8 mouse cellular contexts compared by ENCODE assay signal in the genomic region with DNA sequence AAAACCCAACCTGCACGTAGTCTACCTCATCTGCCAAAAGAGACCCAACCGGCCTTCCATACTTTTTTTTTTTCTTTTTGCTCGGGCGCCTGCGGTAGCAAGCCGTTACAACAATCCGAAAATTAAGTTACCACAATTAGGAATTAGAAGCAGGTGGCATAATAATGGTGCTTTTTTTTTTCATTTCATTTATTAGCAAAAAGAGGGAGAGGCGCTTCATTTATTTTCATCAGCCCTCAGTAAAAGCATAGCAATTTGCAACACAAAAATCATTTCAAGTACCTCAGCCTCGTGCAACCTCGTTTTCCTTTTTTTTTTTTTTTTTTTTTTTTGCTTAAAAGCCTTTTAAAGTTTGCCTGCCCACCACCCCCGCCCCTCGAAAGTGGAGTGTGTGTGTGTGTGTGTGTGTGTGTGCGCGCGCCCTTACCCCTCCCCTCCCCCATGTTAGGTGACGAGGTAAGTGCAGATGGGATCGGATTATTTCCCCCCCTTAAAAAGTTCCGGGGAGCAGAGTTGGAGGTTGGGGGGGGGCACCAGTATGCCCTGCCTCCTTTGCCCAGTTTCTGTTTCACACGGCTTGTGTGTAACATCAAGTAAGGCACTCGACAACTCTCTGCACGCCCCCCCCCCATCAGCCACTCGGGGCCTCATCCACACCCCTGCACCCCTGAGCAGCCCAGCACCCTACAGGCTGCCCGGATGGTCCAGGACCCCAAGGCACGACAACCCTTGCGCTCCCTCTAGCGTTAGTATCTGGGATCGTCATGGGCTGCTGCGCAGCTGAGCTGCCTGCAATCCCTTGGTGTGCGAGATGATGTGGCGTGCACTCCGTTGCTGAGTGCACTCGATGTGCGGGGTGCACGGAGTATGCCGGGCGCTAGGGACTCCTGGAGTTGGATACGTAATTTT. TPM values are rescaled to one million over a fixed set of nuclear protein-coding genes. Genes with fewer than 3 reads are reported as not detected.
DNase-seq lines count a peak whose midpoint lies in the region; ATAC-seq and TF ChIP-seq lines count a peak whose summit lies in the region.

No protein-coding gene starts in this region.

- peak overlapping the region; percentile 89 for H3K4me2 ChIP-seq in hindbrain, embryonic 12.5 days (replicated peaks)
- peak overlapping the region; percentile 98 for H3K4me2 ChIP-seq in lung, postnatal 0 days (replicated peaks; ENCODE audit: low read depth, low read length)

- DNase-seq in Patski (ENCODE audit: low read depth, low spot score) = peak; percentile 28
- DNase-seq in cerebellum, postnatal 10 days = peak; percentile 93 to 94
- DNase-seq in frontal cortex, postnatal 10 days (ENCODE audit: low spot score in 2 of 2) = peak; percentile 78 to 90
- DNase-seq in layer of hippocampus, postnatal 10 days (ENCODE audit: low spot score in 2 of 2) = peak; percentile 96 to 98
- DNase-seq in lung, postnatal 0 days (ENCODE audit: low spot score) = peak; percentile 82
- DNase-seq in ovary, postnatal 10 days (ENCODE audit: low spot score) = peak; percentile 85
- peak; percentile 80 to 94 for DNase-seq in thymus, postnatal 10 days (ENCODE audit: low spot score in 2 of 2)

- peak; percentile 88 for TF ChIP-seq CTCF in Patski (IDR thresholded peaks at IDR 0.05)
- peak; percentile 97 for TF ChIP-seq CTCF in lung, postnatal 0 days (IDR thresholded peaks at IDR 0.05)

- peak overlapping the region; percentile 53 for H3K9ac ChIP-seq in hindbrain, embryonic 12.5 days
- H3K9ac ChIP-seq in lung, postnatal 0 days (replicated peaks; ENCODE audit: low read depth) = 0 out of 2 replicates have a peak overlapping the region, but pooled peaks have one; percentile 19

- H3K36me3 ChIP-seq in hindbrain, embryonic 12.5 days = no peaks in the 10 kb centered on the region
- H3K36me3 ChIP-seq in lung, postnatal 0 days (ENCODE audit: insufficient read depth, low read length) = no peaks in the 10 kb centered on the region

- peaks cover 31% of the 10 kb centered on the region for H3K27me3 ChIP-seq in Patski
- H3K27me3 ChIP-seq in hindbrain, embryonic 12.5 days = peaks cover 16% of the 10 kb centered on the region
- 0 out of 2 replicates have a peak, but pooled peaks cover 3% of the 10 kb centered on the region for H3K27me3 ChIP-seq in lung, postnatal 0 days (replicated peaks; ENCODE audit: insufficient read depth, low read length)

- peaks cover 32% of the 10 kb centered on the region for H3K4me1 ChIP-seq in hindbrain, embryonic 12.5 days
- no peaks in the 10 kb centered on the region for H3K4me1 ChIP-seq in lung, postnatal 0 days (ENCODE audit: insufficient read depth, low read depth, low read length)

- no peak for TF ChIP-seq EP300 in lung, postnatal 0 days (IDR thresholded peaks at IDR 0.05)

- POLR2A ChIA-PET in Patski (lab: Charles Lee) = no interaction called here

- no peak overlapping the region for H3K27ac ChIP-seq in hindbrain, embryonic 12.5 days
- H3K27ac ChIP-seq in lung, postnatal 0 days (ENCODE audit: low read length) = no peak overlapping the region

- in situ Hi-C loops in Patski (cut with MboI; ENCODE audit: low pct_unique_long_range_greater_than_20kb) = loop anchor here (5.0 to 10.0 kb wide), 2 partner anchors 92 to 120 kb away; no protein-coding TSS in a partner anchor

- peak overlapping the region; percentile 43 for H3K4me3 ChIP-seq in hindbrain, embryonic 12.5 days
- peak overlapping the region; percentile 55 for H3K4me3 ChIP-seq in lung, postnatal 0 days (ENCODE audit: low read depth, low read length)

- ATAC-seq in Patski = peak; percentile 97
- peak; percentile 94 for ATAC-seq in hindbrain, embryonic 12.5 days (ENCODE audit: low FRiP score)
- peak; percentile 94 for ATAC-seq in lung, postnatal 0 days

- 3% methylated on average over 36 of the region's 37 CpGs for WGBS in hindbrain, embryonic 12.5 days
- 1% methylated on average over 36 of the region's 37 CpGs for WGBS in lung, postnatal 0 days

- no peaks in the 10 kb centered on the region for H3K9me3 ChIP-seq in hindbrain, embryonic 12.5 days (replicated peaks)
- no peaks in the 10 kb centered on the region for H3K9me3 ChIP-seq in lung, postnatal 0 days (ENCODE audit: low read length)

- CTCF ChIA-PET in Patski (lab: Charles Lee) = no interaction called here

RNA-seq across cellular contexts. Expression of a gene that starts 47.7 kb away (rescaled TPM):
- polyA plus RNA-seq in Patski (2021) = 20.3 TPM
- 60.7 and 61.3 TPM in 2 replicates for polyA plus RNA-seq in hindbrain, embryonic 12.5 days (2016; fragmentation: Nextera tagmentation; extraction: Ambion mirVana)
- total RNA-seq in layer of hippocampus, postnatal 10 days (2021) = 10 to 100 TPM; 18.8 to 22.1 TPM
- 23.6 and 26.4 TPM in 2 replicates for polyA plus RNA-seq in lung, postnatal 0 days (2015; fragmentation: Nextera tagmentation; extraction: Ambion mirVana)

Comparison
In these comparisons a context has a peak if more than half of its experiments do, and no peak if none do; other contexts are left out.
1. DNase-seq: peak in every context shown above with its lines; median percentile 97 in layer of hippocampus, postnatal 10 days; 94 in cerebellum, postnatal 10 days; 87 in thymus, postnatal 10 days; 85 in ovary, postnatal 10 days; 84 in frontal cortex, postnatal 10 days; 82 in lung, postnatal 0 days; 28 in Patski.